Mouse (Mus musculus) thymus, adult 2 months (tissue): ENCODE results near the gene Igsf21.

Experiments
- CTCF ChIP-seq: fragments of 200-500 bp; IDR thresholded peaks from 2 replicates; pipeline ENCODE4 v1.5.1; 2012; ENCODE audit warnings: mild to moderate bottlenecking, control low read depth, low read length, moderate library complexity, borderline replicate concordance; ENCODE audit not compliant: control insufficient read depth, poor library complexity, insufficient read depth; ENCODE audit errors: extremely low read depth
- POLR2A ChIP-seq: fragments of 200-500 bp; IDR thresholded peaks from 2 replicates; pipeline ENCODE4 v1.6.1; 2012; ENCODE audit warnings: mild to moderate bottlenecking, low read length, control low read depth, moderate library complexity; ENCODE audit not compliant: control insufficient read depth, poor library complexity, insufficient read depth; ENCODE audit errors: extremely low read depth

GRCm38 (mm10) chr4:140004170-140004569 lies 242.4 kb downstream of the Igsf21 start:
- no peak for TF ChIP-seq CTCF
- TF ChIP-seq POLR2A, result no peak
